Mouse (Mus musculus): ENCODE data around the gene Disc1. TPM values are rescaled to one million over a fixed set of nuclear protein-coding genes. Genes with fewer than 3 reads are reported as not detected.

Disc1 gene
- polyA plus RNA-seq, 1 experiment: 0.28 TPM

DNA sequence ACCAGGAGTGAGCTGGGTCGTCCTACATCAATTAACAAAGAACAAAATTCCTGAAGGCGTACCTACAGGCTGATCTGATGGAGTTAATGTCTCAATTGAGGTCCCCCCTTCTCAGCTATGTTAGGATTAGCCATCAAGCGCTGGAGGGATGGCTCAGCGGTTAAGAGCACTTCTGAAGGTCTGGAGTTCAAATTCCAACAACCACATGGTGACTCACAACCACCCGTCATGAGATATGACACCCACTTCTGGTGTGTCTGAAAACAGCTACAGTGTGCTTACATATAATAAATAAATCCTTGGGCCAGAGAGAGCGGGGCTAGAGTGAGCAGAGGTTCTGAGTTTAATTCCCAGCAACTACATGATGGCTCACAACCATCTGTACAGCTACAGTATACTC, 109.9 kb downstream of the Disc1 start:
- 73% methylated on average over 6 of the region's 6 CpGs for WGBS
- TF ChIP-seq POLR2A (IDR thresholded peaks at IDR 0.05; ENCODE audit: low read depth, low read length) (no peak), CTCF (IDR thresholded peaks at IDR 0.05; ENCODE audit: extremely low read depth, insufficient read length, insufficient replicate concordance, low read depth, low read length) (no peak)
- H3K4me1 ChIP-seq (ENCODE audit: control insufficient read depth, insufficient read depth, insufficient read length, low read length): peaks cover 8% of the 10 kb centered on the region; the same call in 1 of the 2 replicates
- H3K27ac ChIP-seq (ENCODE audit: insufficient read depth, low read depth, low read length): peak overlapping the region; percentile 68; the same call in 1 of the 2 replicates
- no peak overlapping the region for H3K4me3 ChIP-seq (ENCODE audit: low read depth, low read length)
- H3K27me3 ChIP-seq (ENCODE audit: control insufficient read depth, insufficient read depth, low read length): no peaks in the 10 kb centered on the region
- H3K36me3 ChIP-seq (ENCODE audit: control insufficient read depth, insufficient read depth, low read length): no peaks in the 10 kb centered on the region

DNA sequence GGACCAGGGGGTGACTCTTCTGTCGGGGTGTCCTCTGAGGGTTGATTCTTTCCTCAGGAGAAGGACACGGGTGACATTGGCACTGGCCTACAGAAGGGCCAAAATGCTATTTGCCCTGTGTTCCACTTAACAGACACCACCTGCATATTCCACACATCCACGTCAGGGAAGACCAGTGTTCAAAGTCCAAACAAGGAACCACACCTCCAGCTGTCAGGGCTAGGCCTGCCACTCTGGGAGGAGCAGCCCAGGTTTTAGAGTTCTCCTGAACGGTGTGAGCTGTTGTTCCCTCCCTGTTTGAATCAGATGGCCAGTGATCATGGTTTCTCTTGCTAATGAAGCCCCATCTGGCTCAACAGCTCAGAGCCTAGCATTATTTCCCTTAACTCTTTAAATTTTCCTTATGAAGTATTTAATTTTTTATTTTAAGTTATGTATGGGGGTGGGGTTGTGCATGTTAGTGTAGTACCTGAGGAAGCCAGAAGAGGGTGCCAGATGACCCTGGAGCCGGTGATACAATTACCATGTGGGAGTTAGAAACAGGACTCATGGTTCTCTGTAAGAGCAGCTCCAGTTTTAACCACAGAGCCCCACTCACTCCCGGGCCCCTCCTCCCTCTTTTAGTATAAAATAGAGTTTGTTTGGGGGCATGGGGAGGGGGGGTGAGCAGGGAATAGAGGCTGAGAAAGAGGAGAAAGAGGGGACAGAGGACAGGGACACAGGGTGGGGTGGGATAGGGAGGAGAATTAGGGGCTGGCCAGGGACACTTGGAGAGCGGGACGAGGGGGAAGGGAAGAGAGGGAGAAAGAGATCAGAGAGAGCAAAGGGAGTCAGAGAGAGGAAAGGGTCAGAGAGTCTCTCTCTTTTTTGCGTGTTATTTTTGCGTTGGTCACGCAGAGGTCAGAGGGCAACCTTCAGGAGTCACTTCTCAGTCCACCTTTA, 111.8 kb downstream of the Disc1 start:
- Histone ChIP-seq H3K27ac (ENCODE audit: insufficient read depth, low read depth, low read length) (no peak overlapping the region), H3K4me3 (ENCODE audit: low read depth, low read length) (no peak overlapping the region), H3K27me3 (ENCODE audit: control insufficient read depth, insufficient read depth, low read length) (no peaks in the 10 kb centered on the region), H3K36me3 (ENCODE audit: control insufficient read depth, insufficient read depth, low read length) (no peaks in the 10 kb centered on the region), H3K4me1 (ENCODE audit: control insufficient read depth, insufficient read depth, insufficient read length, low read length) (peaks cover 8% of the 10 kb centered on the region; the same call in 1 of the 2 replicates)
- WGBS: 57% methylated on average over 11 of the region's 11 CpGs
- peak; percentile 51; the same call in 1 of the 2 replicates for TF ChIP-seq CTCF (IDR thresholded peaks at IDR 0.05; ENCODE audit: extremely low read depth, insufficient read length, insufficient replicate concordance, low read depth, low read length)
- no peak for TF ChIP-seq POLR2A (IDR thresholded peaks at IDR 0.05; ENCODE audit: low read depth, low read length)

DNA sequence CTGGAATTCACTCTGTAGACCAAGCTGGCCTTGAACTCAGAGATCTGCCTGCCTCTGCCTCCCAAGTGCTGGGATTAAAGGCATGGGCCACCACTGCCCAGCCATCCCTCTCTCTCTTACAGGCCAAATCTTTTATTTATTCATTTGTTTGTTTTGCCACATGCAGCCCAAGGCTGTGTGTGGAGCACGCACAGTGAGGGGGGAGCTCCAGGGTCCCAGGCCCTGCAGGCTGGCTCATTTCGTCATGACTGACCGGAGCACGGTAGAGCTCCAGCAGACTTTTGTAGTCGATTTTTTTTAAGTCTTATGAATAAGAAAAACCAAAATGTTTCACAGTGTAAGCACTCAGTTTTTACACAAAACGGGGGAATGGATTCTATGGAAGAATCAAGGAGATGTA, 112.5 kb downstream of the Disc1 start:
- no peak overlapping the region for H3K4me3 ChIP-seq (ENCODE audit: low read depth, low read length)
- no peak for TF ChIP-seq POLR2A (IDR thresholded peaks at IDR 0.05; ENCODE audit: low read depth, low read length)
- no peak for TF ChIP-seq CTCF (IDR thresholded peaks at IDR 0.05; ENCODE audit: extremely low read depth, insufficient read length, insufficient replicate concordance, low read depth, low read length)
- no peaks in the 10 kb centered on the region for H3K36me3 ChIP-seq (ENCODE audit: control insufficient read depth, insufficient read depth, low read length)
- H3K4me1 ChIP-seq (ENCODE audit: control insufficient read depth, insufficient read depth, insufficient read length, low read length): peaks cover 8% of the 10 kb centered on the region; the same call in 1 of the 2 replicates
- H3K27ac ChIP-seq (ENCODE audit: insufficient read depth, low read depth, low read length): no peak overlapping the region
- H3K27me3 ChIP-seq (ENCODE audit: control insufficient read depth, insufficient read depth, low read length): no peaks in the 10 kb centered on the region
- 89% methylated on average over 6 of the region's 6 CpGs for WGBS

DNA sequence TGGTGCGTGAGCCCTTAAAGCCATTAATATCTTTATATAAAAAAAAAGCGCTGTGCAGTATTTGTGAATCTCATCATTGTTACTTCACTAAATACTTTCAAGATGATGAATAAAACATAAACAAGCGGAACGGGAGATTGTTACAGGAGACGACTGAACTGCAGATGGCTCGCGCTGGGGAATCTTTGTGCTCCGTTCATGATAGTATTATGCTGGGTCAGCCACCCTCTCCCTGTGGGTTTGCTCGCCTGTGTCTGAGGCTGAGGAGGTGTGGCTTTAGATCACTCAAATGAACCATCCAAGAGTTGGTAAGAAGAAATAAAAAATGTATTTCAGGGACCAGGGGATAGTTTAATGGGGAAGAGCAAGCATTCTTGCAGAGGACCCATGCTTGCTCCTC, 113.0 kb downstream of the Disc1 start:
- WGBS: 84% methylated on average over 9 of the region's 9 CpGs
- no peak overlapping the region for H3K27ac ChIP-seq (ENCODE audit: insufficient read depth, low read depth, low read length)
- no peak overlapping the region for H3K4me3 ChIP-seq (ENCODE audit: low read depth, low read length)
- H3K27me3 ChIP-seq (ENCODE audit: control insufficient read depth, insufficient read depth, low read length): no peaks in the 10 kb centered on the region
- no peaks in the 10 kb centered on the region for H3K36me3 ChIP-seq (ENCODE audit: control insufficient read depth, insufficient read depth, low read length)
- peaks cover 8% of the 10 kb centered on the region; the same call in 1 of the 2 replicates for H3K4me1 ChIP-seq (ENCODE audit: control insufficient read depth, insufficient read depth, insufficient read length, low read length)
- TF ChIP-seq CTCF (IDR thresholded peaks at IDR 0.05; ENCODE audit: extremely low read depth, insufficient read length, insufficient replicate concordance, low read depth, low read length): no peak
- no peak for TF ChIP-seq POLR2A (IDR thresholded peaks at IDR 0.05; ENCODE audit: low read depth, low read length)

DNA sequence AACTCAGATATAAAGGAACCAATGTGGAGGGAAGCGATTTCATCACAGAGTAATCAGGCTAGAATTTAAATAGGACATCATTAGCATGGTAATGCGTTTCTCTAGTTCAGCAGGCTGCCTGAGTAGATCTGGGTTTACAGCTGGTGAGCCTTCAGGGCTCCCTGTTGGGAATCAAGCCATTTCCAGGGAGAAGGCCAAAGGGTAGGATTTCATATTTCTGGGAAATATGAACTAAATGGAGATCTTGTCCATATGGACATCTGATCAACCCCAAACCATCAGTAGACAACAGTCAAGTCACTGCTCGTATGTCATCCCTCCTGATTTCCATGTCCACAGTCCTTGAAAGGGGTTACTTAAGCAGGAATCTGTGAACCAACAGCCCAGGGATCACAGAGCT, 115.6 kb downstream of the Disc1 start:
- H3K4me1 ChIP-seq (ENCODE audit: control insufficient read depth, insufficient read depth, insufficient read length, low read length): peaks cover 3% of the 10 kb centered on the region; the same call in 1 of the 2 replicates
- WGBS: 75% methylated on average over 3 of the region's 3 CpGs
- no peaks in the 10 kb centered on the region for H3K36me3 ChIP-seq (ENCODE audit: control insufficient read depth, insufficient read depth, low read length)
- H3K27me3 ChIP-seq (ENCODE audit: control insufficient read depth, insufficient read depth, low read length): no peaks in the 10 kb centered on the region
- TF ChIP-seq CTCF (IDR thresholded peaks at IDR 0.05; ENCODE audit: extremely low read depth, insufficient read length, insufficient replicate concordance, low read depth, low read length) (no peak), POLR2A (IDR thresholded peaks at IDR 0.05; ENCODE audit: low read depth, low read length) (no peak)
- no peak overlapping the region for H3K4me3 ChIP-seq (ENCODE audit: low read depth, low read length)
- no peak overlapping the region for H3K27ac ChIP-seq (ENCODE audit: insufficient read depth, low read depth, low read length)

DNA sequence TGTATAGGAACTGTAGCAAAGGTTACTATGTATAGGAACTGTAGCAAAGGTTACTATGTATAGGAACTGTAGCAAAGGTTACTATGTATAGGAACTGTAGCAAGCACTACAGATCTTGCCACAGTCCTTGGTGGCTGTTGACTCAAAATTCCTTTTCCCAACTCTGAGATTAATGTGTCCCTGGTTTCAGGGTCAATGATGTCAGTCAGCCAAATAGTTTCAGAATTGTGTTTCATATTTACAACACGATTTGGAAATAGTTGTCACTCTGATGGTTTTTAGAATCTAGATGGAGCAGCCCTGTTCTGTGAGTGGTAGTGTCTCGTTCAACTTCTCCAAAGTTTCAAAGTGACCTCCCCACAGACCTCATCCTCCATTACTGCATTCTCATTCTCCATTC, 117.5 kb downstream of the Disc1 start:
- no peak overlapping the region for H3K4me3 ChIP-seq (ENCODE audit: low read depth, low read length)
- H3K27me3 ChIP-seq (ENCODE audit: control insufficient read depth, insufficient read depth, low read length): no peaks in the 10 kb centered on the region
- H3K36me3 ChIP-seq (ENCODE audit: control insufficient read depth, insufficient read depth, low read length): no peaks in the 10 kb centered on the region
- no peak overlapping the region for H3K27ac ChIP-seq (ENCODE audit: insufficient read depth, low read depth, low read length)
- TF ChIP-seq POLR2A (IDR thresholded peaks at IDR 0.05; ENCODE audit: low read depth, low read length) (no peak), CTCF (IDR thresholded peaks at IDR 0.05; ENCODE audit: extremely low read depth, insufficient read length, insufficient replicate concordance, low read depth, low read length) (no peak)
- 74% methylated on average over 2 of the region's 2 CpGs for WGBS
- H3K4me1 ChIP-seq (ENCODE audit: control insufficient read depth, insufficient read depth, insufficient read length, low read length): no peaks in the 10 kb centered on the region

DNA sequence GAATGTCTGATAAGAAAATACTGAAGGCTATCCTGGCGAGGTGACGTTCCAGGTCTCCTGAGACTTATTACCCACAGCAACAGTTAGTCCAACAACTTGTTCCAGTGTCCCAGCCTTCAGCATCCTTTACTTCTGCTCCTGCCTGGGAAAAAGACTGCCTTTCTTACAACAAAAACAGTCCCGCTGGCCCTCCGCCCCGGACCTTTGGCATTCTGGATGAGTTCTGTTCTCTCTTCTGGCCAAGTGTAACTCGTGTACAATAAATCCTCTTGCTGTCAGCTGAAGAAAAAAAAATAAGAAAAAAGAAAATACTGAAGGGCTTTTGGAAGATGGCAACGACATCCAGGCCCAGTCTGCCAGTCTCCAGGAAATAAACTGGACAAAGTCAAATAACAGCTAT, 120.2 kb downstream of the Disc1 start:
- no peaks in the 10 kb centered on the region for H3K4me1 ChIP-seq (ENCODE audit: control insufficient read depth, insufficient read depth, insufficient read length, low read length)
- TF ChIP-seq POLR2A (IDR thresholded peaks at IDR 0.05; ENCODE audit: low read depth, low read length): no peak
- no peak for TF ChIP-seq CTCF (IDR thresholded peaks at IDR 0.05; ENCODE audit: extremely low read depth, insufficient read length, insufficient replicate concordance, low read depth, low read length)
- H3K4me3 ChIP-seq (ENCODE audit: low read depth, low read length): no peak overlapping the region
- WGBS: 69% methylated on average over 7 of the region's 7 CpGs
- no peak overlapping the region for H3K27ac ChIP-seq (ENCODE audit: insufficient read depth, low read depth, low read length)
- no peaks in the 10 kb centered on the region for H3K36me3 ChIP-seq (ENCODE audit: control insufficient read depth, insufficient read depth, low read length)
- no peaks in the 10 kb centered on the region for H3K27me3 ChIP-seq (ENCODE audit: control insufficient read depth, insufficient read depth, low read length)

Measured in small intestine, adult 2 months (tissue).